Mouse (Mus musculus) cerebellum, postnatal 14 days (tissue): ENCODE results near the gene Csnk2b.

ENCODE experiments used
- DNase-seq, 2 experiments: peaks; one replicate each; pipeline ENCODE4 v3.0.0; 2021; ENCODE audit warnings: mixed read lengths in 2 of 2

The Csnk2b gene

DNA sequence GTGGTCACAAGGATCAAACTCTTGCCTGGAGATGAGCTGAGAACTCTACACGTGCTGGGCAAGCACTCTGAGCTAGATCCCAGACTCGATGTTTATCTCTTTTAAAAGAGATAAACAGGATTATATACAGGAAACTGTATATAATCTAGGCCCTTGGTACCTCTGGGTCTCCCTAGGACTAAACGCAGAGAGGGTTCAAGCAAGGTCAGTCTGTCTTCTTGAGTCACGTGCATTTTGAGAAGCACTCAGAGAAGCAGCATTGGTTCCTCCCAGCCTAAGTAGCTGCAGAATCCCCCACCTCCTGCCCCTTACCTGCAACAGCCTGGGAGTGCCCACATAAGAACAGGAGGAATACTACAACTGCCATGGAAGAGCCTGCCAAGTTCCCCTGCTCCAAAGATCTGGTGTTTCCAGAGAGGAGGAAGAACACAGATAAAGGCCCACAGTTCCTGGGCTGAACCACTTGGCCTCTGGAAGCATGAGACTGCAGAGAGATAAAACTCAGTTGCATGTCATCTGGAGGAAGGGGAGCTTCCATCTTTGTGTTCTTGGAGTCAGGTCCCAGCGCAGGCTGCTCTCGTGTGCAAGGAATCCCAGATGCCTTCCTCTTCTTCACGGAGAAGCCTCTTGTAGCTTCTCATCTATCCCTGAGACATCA lies 36.5 kb downstream of the Csnk2b start, which contains the start of gene Ly6g6f:
Gene Ly6g6f (minus strand): TSS at position 403 of the 658 bp plus-strand sequence.
- DNase-seq: no peak

DNA sequence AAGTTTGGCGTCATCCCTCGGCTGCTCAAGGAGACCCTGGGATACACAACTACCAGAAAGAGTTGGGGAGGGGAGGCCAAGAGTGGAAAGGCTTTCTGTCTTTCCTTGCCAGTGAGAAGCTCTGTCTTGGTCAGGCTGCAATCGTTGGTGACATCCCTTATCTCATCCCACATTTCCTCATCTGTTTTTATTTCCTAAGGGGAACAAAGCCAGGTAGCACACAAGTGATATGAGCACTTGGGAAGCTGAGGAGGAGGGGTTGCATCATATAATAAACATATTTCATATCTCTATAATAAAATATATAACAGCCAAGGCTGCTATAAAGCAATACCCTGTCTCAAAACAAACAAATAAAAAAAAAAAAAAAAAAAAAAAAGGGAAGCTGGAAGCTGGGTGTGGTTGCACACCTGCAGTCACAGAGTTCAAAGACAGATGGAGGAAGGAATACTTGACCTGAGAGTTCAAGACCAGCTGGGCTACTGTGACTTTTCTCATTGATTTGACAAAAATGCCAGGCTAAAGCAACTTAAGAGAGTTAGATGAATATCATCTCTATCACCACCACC lies 37.8 kb downstream of the Csnk2b start:
- no peak for DNase-seq

DNA sequence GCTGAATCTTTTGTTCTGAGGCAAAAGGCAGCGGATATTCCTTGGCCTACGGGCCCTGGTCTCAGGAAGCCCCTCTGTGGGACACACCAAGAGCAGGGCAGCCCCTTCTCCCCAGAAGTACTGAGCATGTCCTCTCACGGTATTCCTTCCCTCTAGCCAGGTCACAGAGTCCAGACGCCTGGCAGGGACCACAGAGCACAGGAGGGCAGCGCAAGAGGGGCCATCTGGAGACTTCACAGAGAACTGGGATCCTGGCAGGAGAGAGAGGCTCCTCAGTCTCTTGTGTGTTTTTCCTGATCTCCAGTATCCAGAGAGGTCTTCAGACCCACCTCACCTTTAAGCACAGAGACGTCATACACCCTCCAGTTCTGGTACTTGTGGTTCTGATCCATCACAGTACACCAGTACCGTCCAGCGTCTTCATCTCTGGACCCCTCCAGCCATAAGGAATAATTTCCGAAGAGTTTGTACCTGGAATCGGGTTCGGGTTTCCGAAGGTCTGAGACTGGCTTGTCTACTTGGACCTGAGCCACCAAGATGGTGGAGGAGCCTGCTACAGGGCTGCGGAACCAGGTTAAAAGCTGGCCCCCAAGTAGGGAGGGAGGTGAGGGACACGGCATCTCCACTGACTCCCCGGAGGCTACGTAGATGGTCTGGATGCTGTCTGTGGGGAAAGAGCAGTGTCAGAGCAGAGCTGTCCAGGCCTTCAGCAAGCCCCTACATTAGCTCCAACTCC lies 38.8 kb downstream of the Csnk2b start:
- peak; percentile 61 to 75 for DNase-seq

DNA sequence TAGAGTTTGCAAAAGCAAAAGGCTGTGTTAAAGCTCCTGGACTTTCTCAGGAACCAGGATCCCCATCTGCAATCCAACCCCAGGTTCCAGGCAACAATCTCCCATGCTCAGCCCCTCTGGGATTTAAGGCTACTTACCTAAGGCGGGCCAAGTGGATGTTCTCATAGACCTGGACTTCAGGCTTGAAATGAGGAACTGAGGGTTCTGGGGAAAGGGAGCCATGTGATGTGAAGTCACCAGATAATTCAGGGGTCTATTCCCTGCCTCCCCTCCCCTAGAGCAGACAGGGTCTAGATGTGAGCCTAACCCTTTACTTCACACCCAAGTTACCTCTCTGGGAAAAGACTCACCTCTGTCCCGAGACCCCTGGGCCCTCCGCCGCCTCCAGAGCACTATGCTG lies 41.1 kb downstream of the Csnk2b start:
- no peak for DNase-seq

DNA sequence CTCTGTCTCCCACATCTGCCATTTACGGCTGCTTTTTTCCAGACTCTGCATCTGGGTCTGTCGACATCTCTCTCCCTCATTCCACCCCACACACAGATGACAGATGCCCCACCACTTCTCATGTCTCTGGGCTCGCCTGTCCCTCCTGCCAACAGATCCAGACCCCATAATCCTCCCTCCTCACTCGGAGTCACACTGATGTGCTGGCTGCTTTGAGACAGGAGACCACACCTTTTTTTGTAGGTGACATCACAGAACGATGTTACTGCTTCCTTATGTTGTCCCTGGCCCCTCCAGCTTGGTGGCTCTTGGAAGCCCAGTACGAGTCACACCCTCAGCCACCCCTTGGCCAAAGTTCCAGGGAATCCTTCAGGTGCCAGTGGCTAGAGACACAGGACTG lies 41.6 kb downstream of the Csnk2b start:
- DNase-seq: no peak

DNA sequence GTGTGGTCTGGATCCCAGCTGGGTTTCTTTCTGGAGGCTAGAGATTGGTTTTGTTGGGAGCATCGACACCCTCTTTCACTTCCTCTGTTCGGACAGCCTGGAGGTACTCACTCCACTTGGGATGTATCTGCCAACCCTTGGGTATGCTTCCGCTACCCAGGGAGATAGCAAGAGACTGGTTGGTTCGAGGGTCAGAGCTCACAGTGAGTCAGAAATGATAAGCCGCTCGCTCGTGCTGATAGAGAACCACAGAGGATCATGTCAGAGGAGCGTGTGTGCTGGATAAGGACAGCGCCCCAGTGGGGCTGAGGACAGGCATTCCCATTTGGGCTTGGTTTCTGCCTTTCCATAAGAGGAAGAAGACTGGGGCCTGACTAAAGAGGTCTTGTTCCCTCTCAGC lies 42.1 kb downstream of the Csnk2b start:
- no peak for DNase-seq

DNA sequence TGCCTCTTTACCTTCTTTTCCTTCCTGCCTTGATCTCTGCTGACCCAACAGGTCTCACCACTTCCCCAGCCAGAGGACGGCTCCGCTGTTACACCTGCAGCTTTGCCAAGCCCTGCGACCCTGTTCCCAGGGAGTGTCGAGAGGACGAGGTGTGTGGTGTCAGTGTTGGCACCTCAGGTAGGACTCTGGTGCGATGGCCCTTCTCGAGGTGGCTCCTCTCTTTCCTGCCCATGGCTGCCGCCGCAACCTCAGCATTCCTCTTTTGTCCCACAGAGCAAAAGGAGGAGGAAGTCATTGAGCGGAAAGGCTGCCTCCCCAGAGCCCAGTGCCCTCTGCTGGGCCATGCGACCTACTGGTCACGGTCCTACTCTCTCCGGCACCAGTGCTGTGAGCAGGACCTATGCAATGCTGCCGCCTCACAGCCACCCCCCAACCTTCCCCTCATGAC lies 44.0 kb downstream of the Csnk2b start, which contains the start of gene Ly6g6d:
Gene Ly6g6d (minus strand): TSS at position 280 of the 448 bp plus-strand sequence.
- peak; percentile 40 to 54 for DNase-seq

DNA sequence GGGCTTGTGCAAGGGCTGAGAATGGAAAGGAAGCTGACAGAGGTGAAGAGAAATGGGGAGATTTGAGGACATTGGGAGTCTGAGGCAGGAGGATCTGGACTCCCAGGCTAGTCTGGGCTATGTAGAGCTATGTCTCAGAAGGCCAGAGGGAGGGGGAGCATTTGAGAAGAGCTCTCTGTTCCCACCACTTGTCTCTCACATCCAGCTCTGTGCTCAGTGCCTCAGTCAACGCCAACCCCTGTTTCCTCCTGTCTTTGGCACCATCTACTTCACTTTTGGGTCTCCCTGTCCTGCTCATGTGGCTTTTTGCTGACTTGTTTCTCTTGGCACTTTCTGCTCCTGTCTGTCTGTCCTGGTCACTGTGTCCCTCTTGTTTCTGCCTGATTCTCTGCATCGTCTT lies 44.6 kb downstream of the Csnk2b start:
- DNase-seq: peak in 1 of 2 experiments; percentile 33

DNA sequence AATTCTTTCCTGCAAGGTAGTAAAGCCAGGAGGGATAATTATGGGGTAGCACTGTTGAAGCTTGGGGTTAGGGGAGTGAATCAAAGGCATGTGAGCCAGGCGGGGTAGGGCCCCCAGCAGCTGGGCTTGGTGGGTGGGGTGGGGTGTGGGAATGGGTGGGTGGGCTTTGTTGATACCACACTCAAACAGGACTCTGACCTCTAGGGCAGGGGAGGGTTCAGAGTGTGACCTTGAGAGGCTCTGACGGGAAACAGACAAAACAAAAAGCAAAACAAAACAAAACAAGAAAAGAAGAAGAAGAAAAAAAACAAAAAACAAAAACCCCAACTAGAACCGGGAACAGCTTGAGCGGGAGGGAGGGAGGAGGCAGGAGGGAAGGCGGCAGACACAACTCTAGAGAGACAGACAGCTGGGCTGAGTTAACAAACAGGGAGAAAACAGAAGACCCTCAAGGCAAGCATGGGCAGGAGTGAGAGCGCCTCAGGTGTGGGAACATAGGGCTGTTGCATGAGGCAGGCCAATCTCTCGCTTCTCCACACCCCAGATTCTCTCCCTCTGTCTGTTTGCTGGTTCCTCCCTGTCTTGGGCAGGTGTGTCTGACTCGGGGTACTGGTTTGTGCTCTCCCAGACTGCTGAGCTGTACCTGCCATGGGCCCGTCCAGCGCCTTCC lies 45.2 kb downstream of the Csnk2b start, which contains the start of gene Ly6g6e:
Gene Ly6g6e (plus strand): TSS at position 396 of the 670 bp plus-strand sequence.
- DNase-seq: no peak

DNA sequence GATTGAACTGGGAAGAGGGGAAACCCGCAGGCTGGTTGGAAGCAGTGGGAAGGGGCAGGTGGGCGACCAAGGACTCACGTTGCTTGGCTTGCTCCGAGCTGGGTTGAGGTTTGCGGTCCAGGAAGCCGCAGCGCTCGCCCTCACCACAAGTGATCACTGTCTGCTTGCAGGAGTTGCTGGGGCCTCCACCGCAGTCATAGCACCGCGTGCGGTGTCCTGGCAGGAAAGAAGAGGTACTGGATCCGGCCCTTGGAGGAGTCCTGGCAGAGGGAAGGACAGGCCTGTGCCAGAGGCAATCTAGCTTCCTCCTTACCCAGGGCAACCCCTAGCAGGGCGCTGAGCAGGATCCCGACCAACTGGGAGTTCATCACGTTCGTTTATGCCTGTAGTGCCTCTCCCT lies 47.8 kb downstream of the Csnk2b start:
- peak; percentile 80 to 88 for DNase-seq

DNA sequence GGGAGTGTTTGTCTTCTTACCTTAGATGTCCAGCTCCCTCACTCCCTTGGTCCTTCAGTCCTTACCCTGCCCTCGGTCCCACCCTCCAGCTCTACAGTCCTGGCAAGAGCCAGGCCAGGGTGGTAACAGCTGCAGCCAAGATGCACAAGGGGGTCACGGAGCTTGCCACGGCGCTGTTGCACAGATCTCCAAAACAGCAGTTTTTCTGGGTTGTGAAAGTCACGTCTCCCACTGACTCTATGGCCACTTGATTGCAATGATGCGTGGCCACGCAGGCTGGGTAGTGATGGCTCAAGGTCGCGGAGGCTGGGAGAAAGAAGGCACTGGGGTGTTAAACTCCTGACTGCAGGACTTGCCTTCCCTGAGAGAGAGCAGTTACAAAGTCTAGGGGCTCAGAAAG lies 50.4 kb downstream of the Csnk2b start:
- DNase-seq: peak; percentile 22 to 44

DNA sequence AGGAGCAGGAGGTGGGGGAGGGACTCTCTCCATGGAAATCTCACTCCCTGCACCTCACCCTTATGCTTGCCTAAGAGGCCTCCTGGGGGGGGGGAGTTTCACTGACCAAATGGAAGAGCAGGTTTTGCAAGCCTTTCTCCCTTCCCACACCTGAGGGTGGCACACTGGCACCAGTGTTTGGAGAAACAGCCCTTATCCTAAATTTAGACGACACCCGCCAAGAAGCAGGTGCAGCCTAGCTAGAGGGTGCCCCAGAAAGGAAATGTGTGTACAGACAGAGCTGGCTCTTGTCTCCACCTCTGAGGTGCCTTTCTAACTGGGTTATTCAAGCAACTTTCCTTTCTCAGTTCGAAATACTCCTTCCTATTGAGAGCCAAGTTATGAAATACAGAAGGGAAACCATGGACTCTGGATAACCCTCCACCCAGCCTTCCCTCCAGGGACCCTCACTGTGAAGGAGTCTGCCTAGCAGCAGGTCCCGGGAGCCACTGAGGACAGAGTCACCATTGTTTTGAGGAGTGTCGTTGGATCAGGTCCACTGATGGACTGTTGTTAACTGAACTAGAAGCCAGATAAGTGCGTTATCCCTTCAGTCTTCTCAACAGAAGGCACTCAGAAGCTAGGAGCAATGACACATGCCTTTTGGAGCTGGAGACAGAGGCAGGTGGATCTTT lies 51.2 kb downstream of the Csnk2b start:
- peak; percentile 87 to 90 for DNase-seq

DNA sequence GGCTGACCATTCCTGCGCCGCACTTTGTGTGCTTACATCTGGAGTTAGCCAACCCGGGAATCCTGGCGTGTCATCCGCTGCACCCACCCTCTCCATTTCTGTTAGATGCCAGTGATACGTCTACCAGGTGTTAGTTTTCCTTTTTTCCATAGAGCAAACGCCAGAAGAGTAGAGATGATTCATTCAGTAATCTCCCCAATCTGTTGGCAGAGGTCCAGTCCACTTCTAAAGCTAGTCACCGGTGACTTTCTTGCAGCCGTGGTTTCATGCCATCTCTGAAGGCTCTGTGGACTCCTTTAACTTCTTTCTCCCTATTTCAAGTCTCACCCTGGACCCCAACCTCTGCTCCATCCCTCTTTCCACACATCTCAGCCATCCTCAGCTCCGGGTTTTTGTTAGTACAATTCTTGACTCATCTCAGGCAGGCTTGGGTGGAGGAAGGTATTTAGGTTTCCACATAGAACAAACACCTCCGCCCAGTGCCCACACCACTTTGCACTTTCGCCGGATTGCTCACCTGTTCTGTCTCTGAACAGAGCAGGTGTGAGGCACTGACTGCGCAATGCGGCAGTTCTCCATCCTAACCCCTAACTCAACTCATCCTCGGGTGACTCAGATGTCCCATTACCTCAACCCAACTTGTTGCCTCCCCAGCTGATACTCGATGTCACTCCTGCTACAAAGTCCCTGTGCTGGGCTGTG lies 53.5 kb downstream of the Csnk2b start:
- DNase-seq: peak in 1 of 2 experiments; percentile 43
